Mouse (Mus musculus) E14TG2a.4 (cell line): ENCODE measurements at regions not wholly inside any gene's neighbourhood (a gene's known extent, or its start where the extent isn't known, plus 50 kb on each side); places are given as distances from the start of the nearest gene placed in this dataset.

ENCODE experiments used
- H3K27me3 ChIP-seq: 2 replicates; pipeline ENCODE4 v1.6.1; 2014; ENCODE audit warnings: low read length, control low read depth; ENCODE audit not compliant: insufficient read depth
- H3K36me3 ChIP-seq: 2 replicates; pipeline ENCODE4 v1.6.1; 2014; ENCODE audit warnings: low read length, control low read depth; ENCODE audit not compliant: insufficient read depth
- H3K4me1 ChIP-seq: replicated peaks from 2 replicates; pipeline ENCODE4 v1.6.1; 2014; ENCODE audit warnings: low read depth, low read length, control low read depth
- H3K4me3 ChIP-seq: replicated peaks from 2 replicates; pipeline ENCODE4 v1.5.1; 2014; ENCODE audit warnings: mild to moderate bottlenecking, low read length
- H3K9me3 ChIP-seq: 2 replicates; pipeline ENCODE4 v1.6.1; 2014; ENCODE audit warnings: low read length, control low read depth
- CTCF ChIP-seq: conservative IDR thresholded peaks from 2 replicates; pipeline ENCODE4 v1.5.1; 2014; ENCODE audit warnings: low read length
- NANOG ChIP-seq: IDR thresholded peaks from 2 replicates; pipeline ENCODE4 v1.6.1; 2014; ENCODE audit warnings: borderline replicate concordance, low read length, mixed read lengths
- POU5F1 ChIP-seq: IDR thresholded peaks from 2 replicates; pipeline ENCODE4 v1.6.1; 2014; ENCODE audit warnings: low read length, borderline replicate concordance

- TF ChIP-seq CTCF (peak; percentile 11; the same call in 1 of the 2 replicates), POU5F1 (no peak)
Measured at GRCm38 (mm10) chr19:28768218-28768617, 66.6 kb upstream of the Slc1a1 start.

GRCm38 (mm10) chr19:28770419-28770818 lies 64.4 kb upstream of the Slc1a1 start:
- H3K27me3 ChIP-seq, result 0 out of 2 replicates have a peak, but pooled peaks cover 3% of the 10 kb centered on the region

More at GRCm38 (mm10) chr19:28768218-28768617, 66.6 kb upstream of the Slc1a1 start:
- H3K36me3 ChIP-seq, result no peaks in the 10 kb centered on the region
- 0 out of 2 replicates have a peak, but pooled peaks cover 3% of the 10 kb centered on the region for H3K27me3 ChIP-seq
- peaks cover 33% of the 10 kb centered on the region for H3K4me1 ChIP-seq
- no peak overlapping the region for H3K4me3 ChIP-seq
- no peaks in the 10 kb centered on the region for H3K9me3 ChIP-seq

GRCm38 (mm10) chr19:28771836-28772235 lies 63.0 kb upstream of the Slc1a1 start:
- TF ChIP-seq NANOG, result no peak
- TF ChIP-seq POU5F1, result no peak
- no peak for TF ChIP-seq CTCF
- 0 out of 2 replicates have a peak overlapping the region, but pooled peaks have one; percentile 2 for H3K4me3 ChIP-seq
- no peaks in the 10 kb centered on the region for H3K9me3 ChIP-seq
- 0 out of 2 replicates have a peak, but pooled peaks cover 3% of the 10 kb centered on the region for H3K27me3 ChIP-seq
- H3K4me1 ChIP-seq, result peaks cover 12% of the 10 kb centered on the region
- H3K36me3 ChIP-seq, result no peaks in the 10 kb centered on the region

More at GRCm38 (mm10) chr19:28770419-28770818, 64.4 kb upstream of the Slc1a1 start:
- H3K9me3 ChIP-seq, result no peaks in the 10 kb centered on the region
- no peak overlapping the region for H3K4me3 ChIP-seq
- no peaks in the 10 kb centered on the region for H3K36me3 ChIP-seq
- TF ChIP-seq POU5F1, result no peak
- no peak for TF ChIP-seq CTCF
- peaks cover 13% of the 10 kb centered on the region for H3K4me1 ChIP-seq

GRCm38 (mm10) chr19:28772840-28773570 lies 61.8 kb upstream of the Slc1a1 start:
- no peaks in the 10 kb centered on the region for H3K9me3 ChIP-seq
- H3K27me3 ChIP-seq, result no peaks in the 10 kb centered on the region
- no peak for TF ChIP-seq CTCF
- no peak for TF ChIP-seq POU5F1
- TF ChIP-seq NANOG, result no peak

GRCm38 (mm10) chr19:28776868-28777267 lies 58.0 kb upstream of the Slc1a1 start:
- H3K27me3 ChIP-seq, result no peaks in the 10 kb centered on the region
- H3K36me3 ChIP-seq, result no peaks in the 10 kb centered on the region
- no peaks in the 10 kb centered on the region for H3K9me3 ChIP-seq
- peaks cover 10% of the 10 kb centered on the region for H3K4me1 ChIP-seq
- no peak for TF ChIP-seq POU5F1
- peak; percentile 35 for TF ChIP-seq CTCF
- no peak overlapping the region for H3K4me3 ChIP-seq

More at GRCm38 (mm10) chr19:28772840-28773570, 61.8 kb upstream of the Slc1a1 start:
- peaks cover 12% of the 10 kb centered on the region for H3K4me1 ChIP-seq
- no peaks in the 10 kb centered on the region for H3K36me3 ChIP-seq
- no peak overlapping the region for H3K4me3 ChIP-seq

GRCm38 (mm10) chr19:28777674-28778073 lies 57.2 kb upstream of the Slc1a1 start:
- Histone ChIP-seq H3K4me1 (0 out of 2 replicates have a peak, but pooled peaks cover 2% of the 10 kb centered on the region), H3K4me3 (no peak overlapping the region), H3K9me3 (no peaks in the 10 kb centered on the region), H3K27me3 (no peaks in the 10 kb centered on the region), H3K36me3 (no peaks in the 10 kb centered on the region)
- TF ChIP-seq CTCF, result no peak
- TF ChIP-seq NANOG, result no peak
- no peak for TF ChIP-seq POU5F1

- no peaks in the 10 kb centered on the region for H3K36me3 ChIP-seq
- no peaks in the 10 kb centered on the region for H3K4me1 ChIP-seq
- H3K4me3 ChIP-seq, result no peak overlapping the region
- TF ChIP-seq CTCF, result no peak
- no peak for TF ChIP-seq POU5F1
- no peak for TF ChIP-seq NANOG
- H3K9me3 ChIP-seq, result no peaks in the 10 kb centered on the region
- H3K27me3 ChIP-seq, result no peaks in the 10 kb centered on the region
Measured at GRCm38 (mm10) chr19:28778386-28778785, 56.5 kb upstream of the Slc1a1 start.

- H3K27me3 ChIP-seq, result no peaks in the 10 kb centered on the region
- H3K4me1 ChIP-seq, result no peaks in the 10 kb centered on the region
- TF ChIP-seq CTCF (no peak), POU5F1 (no peak), NANOG (no peak)
- no peaks in the 10 kb centered on the region for H3K36me3 ChIP-seq
- no peak overlapping the region for H3K4me3 ChIP-seq
- H3K9me3 ChIP-seq, result no peaks in the 10 kb centered on the region
Measured at GRCm38 (mm10) chr19:28781971-28782370, 52.9 kb upstream of the Slc1a1 start.
